Mouse (Mus musculus) lung, adult 2 months (tissue): ENCODE measurements around the gene Gad1.

Source experiments
- CTCF ChIP-seq: fragments of 200-500 bp; IDR thresholded peaks from 2 replicates; pipeline ENCODE4 v1.5.1; 2011; ENCODE audit warnings: mild to moderate bottlenecking, low read length, control low read depth; ENCODE audit not compliant: insufficient read depth
- POLR2A ChIP-seq: fragments of 200-500 bp; IDR thresholded peaks from 2 replicates; pipeline ENCODE4 v1.6.1; 2011; ENCODE audit warnings: low read depth, mild to moderate bottlenecking, control low read depth, low read length, borderline replicate concordance; ENCODE audit errors: extremely low read depth

- TF ChIP-seq CTCF (no peak), POLR2A (no peak)
Measured at GRCm38 (mm10) chr2:70642971-70643565, 90.2 kb downstream of the Gad1 start.
